In genomic region chr11:18996767-18997166, GRCm38 (mm10) we compare ENCODE assay signal across 25 mouse cellular contexts. TPM values are rescaled to one million over a fixed set of nuclear protein-coding genes. Genes with fewer than 3 reads are reported as not detected.
DNase-seq lines count a peak whose midpoint lies in the region; ATAC-seq and TF ChIP-seq lines count a peak whose summit lies in the region.
"Had no signal": no experiment of that assay in that cellular context is flagged by ENCODE, and none has a peak within 500 bp of the region (broad histone marks: within the 10 kb centered on the region; RNA-seq: fewer than 3 reads in every experiment).

No protein-coding gene starts in this region.

- no peak overlapping the region for H3K27ac ChIP-seq in thymus, adult 2 months (ENCODE audit: control insufficient read depth, insufficient read depth, low read length)
- H3K27ac ChIP-seq in midbrain, embryonic 13.5 days, result no peak overlapping the region
- H3K27ac ChIP-seq: embryonic facial prominence, embryonic 10.5 days; embryonic facial prominence, embryonic 13.5 days; forebrain, embryonic 12.5 days; forebrain, embryonic 15.5 days; hindbrain, embryonic 14.5 days; hindbrain, postnatal 0 days had no signal

- no peak for TF ChIP-seq CTCF in thymus, adult 2 months (IDR thresholded peaks at IDR 0.05; ENCODE audit: borderline replicate concordance, control insufficient read depth, extremely low read depth, insufficient read depth, low read length, poor library complexity)

- peak; percentile 46 for DNase-seq in heart, adult 11 months
- DNase-seq in heart, postnatal 4 days, result no peak
- peak; percentile 82 for DNase-seq in 416B (ENCODE audit: low read depth)
- DNase-seq in thymus, adult 2 months, result no peak
- DNase-seq: cerebellum, adult 11 months; cerebellum, adult 2 months; cerebellum, adult 9-11 months; embryo, embryonic 11 days; gastrocnemius, postnatal 10 days; gastrocnemius, postnatal 36 days; heart, adult 18-20 months had no signal

- no peaks in the 10 kb centered on the region for H3K9me3 ChIP-seq in midbrain, embryonic 13.5 days
- H3K9me3 ChIP-seq: embryonic facial prominence, embryonic 10.5 days; embryonic facial prominence, embryonic 13.5 days; forebrain, embryonic 12.5 days; forebrain, embryonic 15.5 days; G1E had no signal

- H3K36me3 ChIP-seq in thymus, adult 2 months (ENCODE audit: control insufficient read depth, insufficient read depth, low read length), result no peaks in the 10 kb centered on the region
- H3K36me3 ChIP-seq in midbrain, embryonic 13.5 days, result peaks cover 26% of the 10 kb centered on the region
- H3K36me3 ChIP-seq: G1E had no signal

- 39% methylated on average over 4 of the region's 4 CpGs for WGBS in thymus, adult 2 months
- WGBS in midbrain, embryonic 13.5 days, result 96% methylated on average over 4 of the region's 4 CpGs

- H3K27me3 ChIP-seq in thymus, adult 2 months (ENCODE audit: control insufficient read depth, insufficient read depth, low read length), result no peaks in the 10 kb centered on the region
- H3K27me3 ChIP-seq in midbrain, embryonic 13.5 days, result no peaks in the 10 kb centered on the region
- H3K27me3 ChIP-seq: CH12.LX; embryonic facial prominence, embryonic 13.5 days; forebrain, embryonic 15.5 days had no signal

- no peaks in the 10 kb centered on the region for H3K4me1 ChIP-seq in thymus, adult 2 months (replicated peaks; ENCODE audit: control insufficient read depth, insufficient read depth, low read length)
- H3K4me1 ChIP-seq in midbrain, embryonic 13.5 days (replicated peaks), result peaks cover 5% of the 10 kb centered on the region; the same call in 1 of the 2 replicates
- H3K4me1 ChIP-seq: embryonic facial prominence, embryonic 10.5 days; embryonic facial prominence, embryonic 13.5 days; forebrain, embryonic 15.5 days had no signal

- H3K4me2 ChIP-seq in midbrain, embryonic 13.5 days (replicated peaks), result no peak overlapping the region
- H3K4me2 ChIP-seq: embryonic facial prominence, embryonic 13.5 days; forebrain, embryonic 12.5 days; forebrain, embryonic 15.5 days; heart, embryonic 11.5 days; hindbrain, embryonic 14.5 days had no signal

- TF ChIP-seq POLR2A in thymus, adult 2 months (IDR thresholded peaks at IDR 0.05; ENCODE audit: control insufficient read depth, extremely low read depth, insufficient read depth, low read length, poor library complexity), result no peak

- H3K4me3 ChIP-seq in thymus, adult 2 months (ENCODE audit: control insufficient read depth, insufficient read depth, low read length), result no peak overlapping the region
- H3K4me3 ChIP-seq in midbrain, embryonic 13.5 days (replicated peaks), result no peak overlapping the region
- H3K4me3 ChIP-seq: embryonic facial prominence, embryonic 10.5 days; embryonic facial prominence, embryonic 13.5 days; erythroblast, embryonic 14.5 days; forebrain, embryonic 12.5 days; forebrain, embryonic 15.5 days had no signal

- no peak overlapping the region for H3K9ac ChIP-seq in midbrain, embryonic 13.5 days (replicated peaks)
- H3K9ac ChIP-seq: embryonic facial prominence, embryonic 13.5 days; forebrain, embryonic 12.5 days; forebrain, embryonic 15.5 days; hindbrain, embryonic 14.5 days had no signal

- ATAC-seq in granulocyte monocyte progenitor cell, adult 5-6 weeks (replicated peaks; ENCODE audit: poor library complexity, severe bottlenecking), result peak; percentile 66
- ATAC-seq in megakaryocyte progenitor cell, adult 5-6 weeks (replicated peaks; ENCODE audit: poor library complexity), result peak; percentile 63
- ATAC-seq in midbrain, embryonic 13.5 days, result no peak
- ATAC-seq: forebrain, embryonic 15.5 days; hindbrain, postnatal 0 days; inflammation-experienced regulatory T-cells, adult 6 months had no signal

RNA-seq across cellular contexts. Expression of gene Meis1, which starts 22.0 kb away (rescaled TPM):
- 10 to 100 TPM; 37.8 to 41.6 TPM for total RNA-seq in heart, postnatal 4 days (2021)
- 12.6 and 24.4 TPM in 2 replicates for total RNA-seq in granulocyte monocyte progenitor cell, adult 5-6 weeks (2014; fragmentation: Nextera tagmentation)
- 15.4 and 17.6 TPM in 2 replicates for total RNA-seq in granulocyte monocyte progenitor cell, adult 5-6 weeks (2017)
- 12.7 and 24.6 TPM in 2 replicates for total RNA-seq in megakaryocyte progenitor cell, adult 5-6 weeks (2015)
- 13.0 and 26.3 TPM in 2 replicates for total RNA-seq in megakaryocyte progenitor cell, adult 5-6 weeks (2017)
- 4.6 and 6.6 TPM in 2 replicates for polyA plus RNA-seq in thymus, adult 2 months (2012; rRNA removed)
- polyA plus RNA-seq in midbrain, embryonic 13.5 days (2015; fragmentation: Nextera tagmentation; extraction: Ambion mirVana), result 43.4 and 45.1 TPM in 2 replicates

Comparison
In these comparisons a context has a peak if more than half of its experiments do, and no peak if none do; other contexts are left out.
1. DNase-seq: peak in heart, adult 11 months (single experiment) and 416B (single experiment); none in heart, postnatal 4 days (single experiment) and thymus, adult 2 months (single experiment).